Mouse (Mus musculus) ES-E14 (cell line): ENCODE data around the gene Ano2.

Experiments
- CHD2 ChIP-seq: IDR thresholded peaks from 2 replicates; pipeline ENCODE4 v1.6.1; 2014; ENCODE audit warnings: mild to moderate bottlenecking, low read depth, low read length, inconsistent platforms
- HCFC1 ChIP-seq: IDR thresholded peaks from 2 replicates; pipeline ENCODE4 v1.6.1; 2012; ENCODE audit warnings: low read length, inconsistent platforms, borderline replicate concordance; ENCODE audit not compliant: insufficient read depth
- MAFK ChIP-seq: IDR thresholded peaks from 2 replicates; pipeline ENCODE4 v1.6.1; 2014; ENCODE audit warnings: mild to moderate bottlenecking, low read depth, low read length, inconsistent platforms; ENCODE audit not compliant: insufficient read depth
- ZC3H11A ChIP-seq: IDR thresholded peaks from 2 replicates; pipeline ENCODE4 v1.6.1; 2012; ENCODE audit warnings: low read depth, mild to moderate bottlenecking, inconsistent platforms, low read length, borderline replicate concordance
- ZNF384 ChIP-seq: IDR thresholded peaks from 2 replicates; pipeline ENCODE4 v1.6.1; 2012; ENCODE audit warnings: low read depth, low read length, inconsistent platforms

GRCm38 (mm10) chr6:125690057-125690703 lies at the start of gene Ano2:
- TF ChIP-seq ZNF384: no peak
- TF ChIP-seq MAFK: no peak
- TF ChIP-seq ZC3H11A: no peak
- no peak for TF ChIP-seq HCFC1
- no peak for TF ChIP-seq CHD2
